Mouse (Mus musculus): Measurements from ENCODE around the gene Psd. TPM values are rescaled to one million over a fixed set of nuclear protein-coding genes. Genes with fewer than 3 reads are reported as not detected.

The Psd gene
- total RNA-seq, 2 experiments from 2014 or later, result 2.2 to 2.9 TPM

- intact Hi-C loops (cut with DNase I), result no loop called here
- DNase-seq, result no peak
Observed at GRCm38 (mm10) chr19:46344710-46345419, 17.9 kb upstream of the Psd start.

- intact Hi-C loops (cut with DNase I), result loop anchor here (1.0 to 5.0 kb wide), 3 partner anchors 9 to 103 kb away; no protein-coding TSS in a partner anchor
Observed at GRCm38 (mm10) chr19:46339287-46339971, 12.5 kb upstream of the Psd start.

GRCm38 (mm10) chr19:46338942-46339286 is 12.0 kb upstream of the Psd start:
- DNase-seq, result no peak
- intact Hi-C loops (cut with DNase I), result loop anchor here (1.0 to 5.0 kb wide), 4 partner anchors 9 to 103 kb away; no protein-coding TSS in a partner anchor

More at GRCm38 (mm10) chr19:46339287-46339971, 12.5 kb upstream of the Psd start:
- DNase-seq, result peak; percentile 76 to 78

DNA sequence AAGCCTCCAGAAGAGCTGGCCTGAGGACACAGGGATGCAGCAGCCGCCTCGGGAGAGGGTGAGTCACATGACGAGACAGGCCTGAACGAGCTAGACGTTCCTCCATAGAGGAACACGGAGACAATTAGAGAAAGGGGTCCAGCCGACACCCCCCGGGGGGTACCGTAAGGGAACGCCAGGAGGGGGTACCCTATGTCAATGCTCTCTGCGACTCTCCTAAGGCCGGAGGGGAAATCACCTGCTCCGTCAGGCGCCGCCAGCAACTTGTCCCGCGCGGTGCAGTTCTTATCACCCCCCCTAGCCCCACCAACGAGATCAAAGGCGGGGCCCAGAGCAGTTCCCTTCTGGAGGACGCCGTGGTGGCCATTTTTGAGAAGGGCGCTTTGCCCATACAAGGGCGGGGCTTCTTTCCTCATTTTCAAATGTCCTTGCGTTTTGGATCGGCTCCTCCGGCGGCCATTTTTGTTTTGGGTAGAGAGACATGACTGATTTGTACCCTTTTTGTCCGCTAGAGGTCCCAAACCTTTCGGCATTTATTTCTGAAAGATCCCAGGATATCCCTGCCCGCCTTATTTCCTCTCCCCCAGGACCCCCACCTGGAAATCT is 11.5 kb upstream of the Psd start, which contains the start of gene Cuedc2:
TSS of gene Cuedc2 (minus strand) at position 372 of the 606 bp plus-strand sequence.
- intact Hi-C loops (cut with DNase I), result loop anchor here (1.0 to 5.0 kb wide), 3 partner anchors 18 to 104 kb away; no protein-coding TSS in a partner anchor
- peak; percentile 99 for DNase-seq

DNA sequence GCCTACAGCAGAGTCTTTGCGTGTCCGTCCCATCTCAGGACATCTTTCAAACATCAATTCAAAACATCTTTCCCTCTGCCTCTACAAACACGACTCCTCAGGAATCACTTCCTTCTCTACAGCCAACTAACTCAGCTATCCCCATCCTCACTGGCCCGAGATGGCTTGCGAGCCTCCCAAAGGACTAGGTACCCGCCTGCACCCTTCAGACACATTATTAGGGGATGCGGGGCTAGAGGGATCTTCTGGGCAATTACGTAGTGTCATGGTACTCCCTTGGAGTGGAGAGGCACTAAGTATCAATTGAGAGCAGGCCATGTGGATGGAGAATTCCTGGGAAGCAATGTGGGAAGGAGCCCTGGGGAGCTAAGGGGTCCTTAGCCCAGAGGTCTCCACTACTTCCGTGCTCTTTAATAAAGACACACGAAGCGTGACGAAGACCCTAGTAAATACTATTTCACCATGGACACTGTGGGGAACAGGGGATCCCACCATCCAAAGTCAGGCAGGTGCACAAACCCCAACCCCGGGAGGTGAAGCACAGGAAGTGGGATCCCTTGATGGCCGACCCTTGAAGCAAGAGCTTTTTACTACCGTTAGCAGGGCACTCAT is 10.9 kb upstream of the Psd start:
- DNase-seq, result no peak
- intact Hi-C loops (cut with DNase I), result loop anchor here (1.0 to 5.0 kb wide), 3 partner anchors 19 to 104 kb away; no protein-coding TSS in a partner anchor

DNA sequence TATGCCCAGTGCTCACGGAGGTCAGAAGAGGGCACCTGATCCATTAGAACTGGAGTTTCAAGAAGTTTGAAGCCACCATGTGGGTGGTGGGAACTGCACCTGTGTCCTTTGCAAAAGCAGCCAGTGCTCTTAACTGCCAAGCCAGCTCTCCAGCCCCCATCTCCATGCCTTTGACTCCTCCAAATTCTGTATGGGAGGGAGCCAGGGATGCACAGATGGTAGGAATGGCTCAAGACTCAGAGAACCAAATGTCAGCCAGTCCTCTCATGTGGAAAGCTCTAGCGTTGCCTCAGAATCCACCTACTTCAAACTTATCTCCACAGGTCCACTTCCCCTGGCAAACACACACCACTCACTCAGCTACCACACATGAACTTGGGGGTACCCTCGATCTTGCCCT is 7.0 kb upstream of the Psd start:
- intact Hi-C loops (cut with DNase I), result no loop called here
- no peak for DNase-seq

DNA sequence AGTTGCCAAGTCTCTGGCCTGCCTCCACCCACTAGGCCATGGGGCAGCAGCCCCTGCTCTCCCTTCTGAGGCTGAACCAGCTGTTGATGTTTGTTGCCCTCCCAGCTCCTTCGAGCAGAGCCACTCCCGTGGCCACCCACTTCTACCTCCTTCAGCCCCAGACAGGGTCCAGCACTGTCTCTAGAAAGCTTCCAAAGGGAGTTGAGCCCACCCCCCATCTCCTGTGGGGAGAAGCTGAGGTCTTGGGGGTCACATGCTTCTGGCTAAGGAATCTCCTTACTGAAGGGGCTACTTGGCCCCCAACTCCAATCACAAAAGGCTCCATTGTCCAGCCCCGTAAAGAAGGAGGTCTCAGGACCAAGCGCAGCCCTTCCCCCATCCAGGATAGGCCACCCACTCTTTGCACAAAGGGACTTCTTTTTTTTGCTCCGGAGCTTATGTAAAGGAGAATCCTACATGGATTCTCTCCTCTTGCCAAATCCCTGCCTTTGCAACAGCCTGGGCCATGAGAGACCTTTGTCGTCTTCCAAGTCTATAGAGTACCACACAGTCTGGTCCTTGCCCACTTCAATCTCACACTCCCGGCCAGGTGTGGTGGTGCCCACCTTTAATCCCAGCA is 5.9 kb upstream of the Psd start:
- intact Hi-C loops (cut with DNase I), result no loop called here
- no peak for DNase-seq

- intact Hi-C loops (cut with DNase I), result no loop called here
- DNase-seq, result no peak
Observed at GRCm38 (mm10) chr19:46331936-46332335, 5.0 kb upstream of the Psd start.

DNA sequence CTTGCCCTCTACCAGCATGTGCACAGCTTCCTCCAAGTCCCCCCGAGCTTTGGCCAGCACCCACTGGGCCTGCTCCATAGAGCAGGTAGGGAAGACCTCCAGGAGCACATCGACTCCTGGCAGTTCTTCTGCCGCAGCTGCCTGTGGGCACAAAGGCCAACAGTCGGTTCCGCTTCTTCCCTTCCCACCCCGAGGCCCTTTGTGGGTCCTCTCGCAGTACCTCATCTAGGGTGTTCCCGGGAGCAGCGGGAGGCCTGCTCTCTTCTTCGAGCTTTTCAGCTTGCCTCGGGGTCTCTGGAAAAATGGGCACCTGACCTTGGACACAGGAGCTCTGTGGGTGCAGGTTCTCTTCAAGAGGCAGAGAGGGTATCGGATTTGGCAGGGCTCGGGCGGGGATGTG is 4.4 kb upstream of the Psd start:
- intact Hi-C loops (cut with DNase I), result no loop called here
- no peak for DNase-seq

GRCm38 (mm10) chr19:46330696-46331095 is 3.7 kb upstream of the Psd start:
- intact Hi-C loops (cut with DNase I), result loop anchor here (1.0 kb wide), 1 partner anchor 26 kb away; the partner anchor contains the start of gene Nfkb2
- DNase-seq, result no peak

- intact Hi-C loops (cut with DNase I), result loop anchor here (1.0 kb wide), 1 partner anchor 26 kb away; the partner anchor contains the start of gene Nfkb2
- DNase-seq, result peak; percentile 86 to 90
Observed at GRCm38 (mm10) chr19:46329951-46330350, 3.0 kb upstream of the Psd start.

DNA sequence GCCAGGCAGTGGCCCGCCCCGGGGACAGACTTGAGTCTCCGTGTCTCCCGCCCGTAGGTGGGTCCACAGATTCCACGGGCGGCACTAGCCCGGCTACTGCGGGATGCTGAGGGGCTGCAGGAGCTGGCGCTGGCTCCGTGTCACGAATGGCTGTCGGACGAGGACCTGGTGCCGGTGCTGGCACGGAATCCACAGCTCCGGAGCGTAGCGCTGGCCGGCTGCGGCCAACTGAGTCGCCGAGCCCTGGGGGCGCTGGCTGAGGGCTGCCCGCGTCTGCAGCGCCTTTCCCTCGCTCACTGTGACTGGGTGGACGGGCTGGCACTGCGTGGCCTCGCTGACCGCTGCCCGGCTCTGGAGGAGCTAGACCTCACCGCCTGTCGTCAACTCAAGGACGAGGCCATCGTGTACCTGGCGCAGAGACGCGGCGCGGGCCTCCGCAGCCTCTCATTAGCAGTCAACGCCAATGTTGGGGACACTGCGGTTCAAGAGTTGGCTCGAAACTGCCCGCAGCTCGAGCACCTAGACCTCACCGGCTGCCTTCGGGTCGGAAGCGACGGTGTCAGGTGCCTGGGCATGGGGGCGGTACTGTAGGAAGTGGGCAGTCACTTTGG is 2.2 kb upstream of the Psd start:
- DNase-seq, result no peak
- intact Hi-C loops (cut with DNase I), result no loop called here

DNA sequence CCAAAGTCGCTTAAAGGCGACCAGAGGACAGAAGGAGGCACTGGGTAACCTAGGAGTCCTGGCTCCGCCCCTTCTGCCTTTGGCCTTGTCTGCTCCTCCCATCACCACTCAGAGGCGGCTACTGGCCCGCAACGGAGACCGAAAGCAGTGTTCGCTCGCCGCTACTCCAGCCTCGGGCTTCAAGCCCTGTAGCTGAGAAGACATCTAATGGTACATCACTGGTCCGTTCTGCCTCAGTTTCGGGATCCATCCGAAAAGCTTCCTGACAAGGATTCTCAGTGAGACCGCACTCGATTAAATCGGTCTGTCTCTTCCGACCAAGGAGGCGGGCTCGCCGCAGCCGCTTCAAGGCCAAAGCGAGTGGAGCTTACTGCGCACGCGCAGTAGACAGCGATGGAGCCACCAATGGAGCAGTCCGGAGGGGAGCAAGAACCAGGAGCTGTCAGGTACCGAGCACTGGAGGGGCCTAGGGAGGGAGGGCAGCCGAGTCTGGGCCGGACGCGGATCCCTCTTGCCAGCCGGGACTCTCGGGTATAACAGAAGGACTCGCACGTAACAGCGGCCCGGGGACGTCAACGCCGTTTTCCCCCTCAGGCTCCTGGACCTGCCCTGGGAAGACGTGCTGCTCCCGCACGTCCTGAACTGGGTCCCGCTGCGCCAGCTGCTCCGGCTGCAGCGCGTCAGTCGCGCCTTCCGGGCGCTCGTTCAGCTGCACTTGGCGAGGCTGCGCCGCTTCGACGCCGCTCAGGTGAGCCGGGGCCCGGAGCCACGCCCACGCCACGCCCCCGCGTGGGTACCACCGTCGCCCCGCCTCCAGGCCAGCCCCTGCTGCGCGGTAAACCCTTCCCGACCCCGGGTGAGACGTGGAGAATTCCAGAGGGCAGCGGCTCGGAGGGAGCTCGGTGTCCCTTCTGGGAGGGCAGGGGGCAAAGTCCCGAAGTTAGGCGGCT is 1.4 kb upstream of the Psd start, which contains the start of gene Fbxl15:
TSS of gene Fbxl15 (plus strand) at position 104 of the 950 bp plus-strand sequence.
- intact Hi-C loops (cut with DNase I), result no loop called here
- peak; percentile 96 for DNase-seq

GRCm38 (mm10) chr19:46327531-46328064 is 642 bp upstream of the Psd start:
- DNase-seq, result no peak
- intact Hi-C loops (cut with DNase I), result no loop called here

GRCm38 (mm10) chr19:46326019-46326755 is 769 bp downstream of the Psd start:
- no peak for DNase-seq
- intact Hi-C loops (cut with DNase I), result no loop called here

DNA sequence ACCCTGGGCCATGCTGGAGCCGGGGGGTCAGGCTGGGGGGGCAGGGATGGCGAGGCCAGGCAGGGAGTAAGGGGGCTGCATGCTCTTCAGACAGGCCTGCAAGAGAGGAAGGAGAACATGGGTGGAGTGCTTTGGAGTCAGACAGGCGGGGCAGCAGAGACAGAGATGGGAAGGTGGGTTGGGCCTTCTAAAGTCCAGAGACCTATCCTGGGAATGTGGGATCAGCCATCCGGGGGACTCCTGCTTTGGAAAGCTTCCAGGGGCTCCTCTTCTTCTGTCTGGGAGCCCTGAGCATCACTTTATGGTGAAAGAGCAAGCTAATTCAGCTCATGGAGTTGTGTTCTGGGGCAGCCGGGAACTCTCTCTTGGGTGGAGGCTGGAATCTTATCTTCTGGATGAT is 2.0 kb downstream of the Psd start:
- DNase-seq, result no peak
- intact Hi-C loops (cut with DNase I), result no loop called here

- no peak for DNase-seq
- intact Hi-C loops (cut with DNase I), result no loop called here
Observed at GRCm38 (mm10) chr19:46324366-46324765, 2.6 kb downstream of the Psd start.

- intact Hi-C loops (cut with DNase I), result no loop called here
- DNase-seq, result no peak
Observed at GRCm38 (mm10) chr19:46323716-46324115, 3.2 kb downstream of the Psd start.
